Comparison of ENCODE assay signal across 8 mouse cellular contexts in the genomic region with DNA sequence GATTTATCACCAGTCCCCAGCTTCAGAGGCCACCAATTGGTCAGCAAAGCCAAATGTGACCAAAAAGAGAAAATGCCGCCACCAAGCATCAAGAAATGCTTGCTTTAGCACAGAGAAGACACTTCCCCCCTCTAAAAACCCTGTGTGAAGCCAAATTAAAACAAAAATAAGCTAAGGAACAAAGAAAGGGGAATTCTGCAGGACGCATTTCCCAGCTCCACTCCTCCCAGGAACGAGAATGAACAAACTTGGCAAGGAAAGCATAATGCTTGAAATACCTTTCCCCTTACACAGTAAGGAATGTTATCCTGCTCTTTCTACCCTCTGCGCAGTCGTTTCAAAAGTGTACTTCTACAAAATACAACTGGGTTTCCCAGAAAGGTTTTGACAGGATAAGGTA. TPM values are rescaled to one million over a fixed set of nuclear protein-coding genes. Genes with fewer than 3 reads are reported as not detected.
DNase-seq lines count a peak whose midpoint lies in the region; ATAC-seq and TF ChIP-seq lines count a peak whose summit lies in the region.

No protein-coding gene starts in this region.

- dilution Hi-C loops in CH12.LX (cut with MboI; ENCODE audit: extremely low pct_ligation_motif_present, extremely low pct_unique_long_range_greater_than_20kb, low sequenced_read_pairs) = no loop called here

- H3K36me3 ChIP-seq in CH12.LX (replicated peaks in 1 of 2; ENCODE audit: control insufficient read depth in 1 of 2, insufficient read depth in 1 of 2, low read length in 1 of 2) = peaks cover 16 to 33% of the 10 kb centered on the region in 2 experiments
- H3K36me3 ChIP-seq in embryonic facial prominence, embryonic 13.5 days = peaks cover 33% of the 10 kb centered on the region
- H3K36me3 ChIP-seq in hindbrain, embryonic 11.5 days (ENCODE audit: control insufficient read depth, insufficient read depth, low read length) = peaks cover 4% of the 10 kb centered on the region; the same call in 1 of the 2 replicates
- H3K36me3 ChIP-seq in lung, embryonic 16.5 days (ENCODE audit: control insufficient read depth, insufficient read depth, low read length) = peaks cover 12% of the 10 kb centered on the region

- H3K27me3 ChIP-seq in CH12.LX (replicated peaks) = peaks cover 7% of the 10 kb centered on the region
- H3K27me3 ChIP-seq in embryonic facial prominence, embryonic 13.5 days = no peaks in the 10 kb centered on the region
- H3K27me3 ChIP-seq in hindbrain, embryonic 11.5 days (ENCODE audit: control insufficient read depth, insufficient read depth, low read length) = no peaks in the 10 kb centered on the region
- H3K27me3 ChIP-seq in lung, embryonic 16.5 days (ENCODE audit: control insufficient read depth, insufficient read depth, low read depth, low read length) = no peaks in the 10 kb centered on the region

- ATAC-seq in embryonic facial prominence, embryonic 13.5 days (ENCODE audit: insufficient number of reproducible peaks, insufficient read depth, low FRiP score, low TSS enrichment, low read depth) = no peak
- ATAC-seq in hindbrain, embryonic 11.5 days (ENCODE audit: low FRiP score) = no peak
- no peak for ATAC-seq in lung, embryonic 16.5 days (ENCODE audit: low read depth)
- ATAC-seq in frontal cortex, adult (ENCODE audit: low TSS enrichment) = no peak

- peak overlapping the region; percentile 77 for H3K4me2 ChIP-seq in CH12.LX (ENCODE audit: insufficient read depth, low read depth, poor library complexity, severe bottlenecking)
- peak overlapping the region; percentile 65 for H3K4me2 ChIP-seq in embryonic facial prominence, embryonic 13.5 days
- H3K4me2 ChIP-seq in hindbrain, embryonic 11.5 days (replicated peaks; ENCODE audit: low read depth, low read length) = peak overlapping the region; percentile 23
- H3K4me2 ChIP-seq in lung, embryonic 16.5 days (ENCODE audit: low read depth, low read length) = peak overlapping the region; percentile 91

- no peaks in the 10 kb centered on the region for H3K9me3 ChIP-seq in CH12.LX (replicated peaks; ENCODE audit: low read length)
- no peaks in the 10 kb centered on the region for H3K9me3 ChIP-seq in embryonic facial prominence, embryonic 13.5 days
- no peaks in the 10 kb centered on the region for H3K9me3 ChIP-seq in hindbrain, embryonic 11.5 days (ENCODE audit: control insufficient read depth, low read length)
- no peaks in the 10 kb centered on the region for H3K9me3 ChIP-seq in lung, embryonic 16.5 days (ENCODE audit: control insufficient read depth, low read length)

- no peak for TF ChIP-seq CTCF in CH12.LX (conservative IDR thresholded peaks at IDR 0.05 in 1 of 2, IDR thresholded peaks at IDR 0.05 in 1 of 2; ENCODE audit: low read depth in 2 of 2, low read length in 2 of 2)

- no peak for TF ChIP-seq RAD21 in CH12.LX (IDR thresholded peaks at IDR 0.05; ENCODE audit: low read depth, low read length)

- no peak for TF ChIP-seq EP300 in CH12.LX (IDR thresholded peaks at IDR 0.05; ENCODE audit: low read length)

- 35% methylated on average over 5 of the region's 5 CpGs for WGBS in embryonic facial prominence, embryonic 13.5 days
- 65% methylated on average over 5 of the region's 5 CpGs for WGBS in hindbrain, embryonic 11.5 days
- WGBS in lung, embryonic 16.5 days = 5% methylated on average over 5 of the region's 5 CpGs

- peaks cover 37% of the 10 kb centered on the region for H3K79me2 ChIP-seq in CH12.LX (replicated peaks; ENCODE audit: control insufficient read depth, extremely low read depth, insufficient read depth, poor library complexity, severe bottlenecking)

- H3K27ac ChIP-seq in CH12.LX (ENCODE audit: insufficient read depth, low read depth) = no peak overlapping the region
- peak overlapping the region; percentile 48 for H3K27ac ChIP-seq in embryonic facial prominence, embryonic 13.5 days
- H3K27ac ChIP-seq in hindbrain, embryonic 11.5 days (ENCODE audit: low read depth, low read length) = no peak overlapping the region
- peak overlapping the region; percentile 87 for H3K27ac ChIP-seq in lung, embryonic 16.5 days (ENCODE audit: low read length)

- H3K4me3 ChIP-seq in CH12.LX (replicated peaks in 1 of 3; ENCODE audit: low read depth in 2 of 3, low read length in 2 of 3, poor library complexity in 1 of 3) = peak overlapping the region in 1 of 3 experiments; percentile 81
- peak overlapping the region; percentile 80 for H3K4me3 ChIP-seq in embryonic facial prominence, embryonic 13.5 days
- H3K4me3 ChIP-seq in hindbrain, embryonic 11.5 days (ENCODE audit: low read depth, low read length) = no peak overlapping the region; the same call in 1 of the 2 replicates
- peak overlapping the region; percentile 24 for H3K4me3 ChIP-seq in lung, embryonic 16.5 days (ENCODE audit: low read length)

- in situ Hi-C loops in CH12.LX (cut with MboI; ENCODE audit: low pct_ligation_motif_present, low pct_unique_long_range_greater_than_20kb, low sequenced_read_pairs) = no loop called here

- no peak for TF ChIP-seq POLR2A in CH12.LX (IDR thresholded peaks at IDR 0.05; ENCODE audit: low read depth, low read length)

- H3K9ac ChIP-seq in CH12.LX (ENCODE audit: insufficient read depth, low read depth) = peak overlapping the region; percentile 15; the same call in 1 of the 2 replicates
- H3K9ac ChIP-seq in embryonic facial prominence, embryonic 13.5 days = 0 out of 2 replicates have a peak overlapping the region, but pooled peaks have one; percentile 57
- H3K9ac ChIP-seq in hindbrain, embryonic 11.5 days (ENCODE audit: low read depth, low read length) = peak overlapping the region; percentile 11; the same call in 1 of the 2 replicates
- peak overlapping the region; percentile 38; the same call in 1 of the 2 replicates for H3K9ac ChIP-seq in lung, embryonic 16.5 days (ENCODE audit: low read length)

- peaks cover 0 to 45% of the 10 kb centered on the region in 2 experiments; a peak in 2 of 4 replicates for H3K4me1 ChIP-seq in CH12.LX (ENCODE audit: control insufficient read depth in 1 of 2, insufficient read depth in 2 of 2)
- peaks cover 29% of the 10 kb centered on the region for H3K4me1 ChIP-seq in embryonic facial prominence, embryonic 13.5 days
- 0 out of 2 replicates have a peak, but pooled peaks cover 6% of the 10 kb centered on the region for H3K4me1 ChIP-seq in hindbrain, embryonic 11.5 days (replicated peaks; ENCODE audit: control insufficient read depth, insufficient read depth, low read length)
- H3K4me1 ChIP-seq in lung, embryonic 16.5 days (replicated peaks; ENCODE audit: control insufficient read depth, insufficient read depth, low read length) = peaks cover 29% of the 10 kb centered on the region

- no peak for DNase-seq in CH12.LX (ENCODE audit: extremely low read depth)
- no peak for DNase-seq in hindbrain, embryonic 11.5 days (ENCODE audit: low spot score)
- DNase-seq in thymus, postnatal 4 days = no peak
- no peak for DNase-seq in urinary bladder, adult 2 months (ENCODE audit: low spot score)
- no peak for DNase-seq in thymus, postnatal 0 days (ENCODE audit: low spot score)

TF ChIP-seq in CH12.LX, 34 proteins besides CTCF, POLR2A, EP300 and RAD21:
- TF ChIP-seq GABPA (IDR thresholded peaks at IDR 0.05; ENCODE audit: insufficient replicate concordance, low read depth, low read length) (no peak), JUND (conservative IDR thresholded peaks at IDR 0.05; ENCODE audit: low read depth, low read length) (no peak), ETS1 (conservative IDR thresholded peaks at IDR 0.05; ENCODE audit: low read depth, low read length) (no peak), ZMIZ1 (IDR thresholded peaks at IDR 0.05; ENCODE audit: low read depth, low read length) (no peak), JUN (IDR thresholded peaks at IDR 0.05; ENCODE audit: insufficient read depth, low read depth, low read length) (no peak), MAFK (IDR thresholded peaks at IDR 0.05; ENCODE audit: insufficient replicate concordance, low read length) (no peak), USF1 (IDR thresholded peaks at IDR 0.05; ENCODE audit: low read depth, low read length) (no peak)
TF ChIP-seq in CH12.LX: peak in this region for 0.

RNA-seq across cellular contexts. Expression of gene Ctps, which starts 2.1 kb away (rescaled TPM):
- total RNA-seq in CH12.LX (2012; rRNA removed) (93.2 and 114 TPM in 2 replicates), CH12.LX (2014; rRNA removed) (179 and 187 TPM in 2 replicates)
- 140 and 148 TPM in 2 replicates for polyA plus RNA-seq in CH12.LX (2012; ENCODE audit: insufficient read length, low read depth)
- 86.6 and 90.7 TPM in 2 replicates for polyA plus RNA-seq in embryonic facial prominence, embryonic 13.5 days (2015; fragmentation: Nextera tagmentation; extraction: Ambion mirVana)
- 118 and 138 TPM in 2 replicates for polyA plus RNA-seq in hindbrain, embryonic 11.5 days (2014; fragmentation: Nextera tagmentation; extraction: Ambion mirVana)
- 64.8 and 70.0 TPM in 2 replicates for polyA plus RNA-seq in lung, embryonic 16.5 days (2015; fragmentation: Nextera tagmentation; extraction: Ambion mirVana)
- polyA plus RNA-seq in urinary bladder, adult 2 months (2012; rRNA removed) = 50.6 and 55.6 TPM in 2 replicates
- polyA plus RNA-seq in thymus, postnatal 0 days (2015; fragmentation: Nextera tagmentation; extraction: Ambion mirVana) = 61.6 and 63.5 TPM in 2 replicates

RNA-seq across cellular contexts. Expression of gene Gm8439, which starts 20.5 kb away (rescaled TPM):
- total RNA-seq in CH12.LX (2012; rRNA removed) = not detected in 2 replicates
- not detected in 2 replicates for total RNA-seq in CH12.LX (2014; rRNA removed)
- polyA plus RNA-seq in CH12.LX (2012; ENCODE audit: insufficient read length, low read depth) = not detected in 2 replicates
- polyA plus RNA-seq in embryonic facial prominence, embryonic 13.5 days (2015; fragmentation: Nextera tagmentation; extraction: Ambion mirVana) = not detected in 2 replicates
- polyA plus RNA-seq in hindbrain, embryonic 11.5 days (2014; fragmentation: Nextera tagmentation; extraction: Ambion mirVana) = not detected in 2 replicates
- polyA plus RNA-seq in lung, embryonic 16.5 days (2015; fragmentation: Nextera tagmentation; extraction: Ambion mirVana) = not detected in 2 replicates
- not detected in 2 replicates for polyA plus RNA-seq in urinary bladder, adult 2 months (2012; rRNA removed)
- not detected in 2 replicates for polyA plus RNA-seq in thymus, postnatal 0 days (2015; fragmentation: Nextera tagmentation; extraction: Ambion mirVana)

RNA-seq across cellular contexts. Expression of gene Slfnl1, which starts 36.0 kb away (rescaled TPM):
- total RNA-seq in CH12.LX (2012; rRNA removed) = 0.17 TPM in 1 of 2 replicates, not detected in the other
- total RNA-seq in CH12.LX (2014; rRNA removed) = not detected in 2 replicates
- not detected in 2 replicates for polyA plus RNA-seq in CH12.LX (2012; ENCODE audit: insufficient read length, low read depth)
- polyA plus RNA-seq in embryonic facial prominence, embryonic 13.5 days (2015; fragmentation: Nextera tagmentation; extraction: Ambion mirVana) = not detected in 2 replicates
- 0.12 TPM in 1 of 2 replicates, not detected in the other for polyA plus RNA-seq in hindbrain, embryonic 11.5 days (2014; fragmentation: Nextera tagmentation; extraction: Ambion mirVana)
- not detected in 2 replicates for polyA plus RNA-seq in lung, embryonic 16.5 days (2015; fragmentation: Nextera tagmentation; extraction: Ambion mirVana)
- 0.11 TPM in 1 of 2 replicates, not detected in the other for polyA plus RNA-seq in urinary bladder, adult 2 months (2012; rRNA removed)
- not detected in 2 replicates for polyA plus RNA-seq in thymus, postnatal 0 days (2015; fragmentation: Nextera tagmentation; extraction: Ambion mirVana)

Comparison
In these comparisons a context has a peak if more than half of its experiments do, and no peak if none do; other contexts are left out.
1. H3K27ac ChIP-seq: peak in embryonic facial prominence, embryonic 13.5 days (single experiment) and lung, embryonic 16.5 days (single experiment); none in CH12.LX (single experiment) and hindbrain, embryonic 11.5 days (single experiment).
2. H3K4me2 ChIP-seq: peak in every context shown above with its lines; median percentile 91 in lung, embryonic 16.5 days; 77 in CH12.LX; 65 in embryonic facial prominence, embryonic 13.5 days; 23 in hindbrain, embryonic 11.5 days.
3. Peak in every context shown above with its lines, with median percentiles within 50 percentile points of each other: H3K9ac ChIP-seq.